Mouse (Mus musculus) brain, adult 2 months (tissue): ENCODE results near the gene Trim9.

ENCODE experiments used
- DNase-seq: peaks from one replicate; pipeline ENCODE4 v3.0.0; 2011; ENCODE audit warnings: low read depth, low spot score

The Trim9 gene

DNA sequence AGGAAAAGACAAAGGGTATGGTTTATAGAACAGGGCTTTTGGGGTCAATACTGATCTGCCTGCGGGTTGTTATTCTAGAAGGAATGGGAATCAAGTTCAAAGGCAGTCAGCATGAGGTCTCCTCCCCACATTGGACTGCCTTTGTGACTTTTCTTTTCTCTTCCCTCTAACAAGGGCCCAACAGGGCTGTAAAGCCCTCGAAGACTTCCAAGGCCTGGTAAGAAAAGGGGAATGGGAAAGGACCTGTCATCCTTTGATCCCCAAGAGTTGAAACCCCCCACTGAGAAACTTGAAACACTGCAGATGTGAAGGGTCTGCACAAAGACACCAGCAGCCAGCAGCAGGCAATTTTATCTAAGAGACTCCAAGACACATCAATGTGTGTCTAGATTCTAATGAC, 21.0 kb downstream of the Trim9 start:
- DNase-seq = no peak

GRCm38 (mm10) chr12:70325826-70326225, 21.6 kb downstream of the Trim9 start:
- peak; percentile 83 for DNase-seq

- no peak for DNase-seq
These were observed 24.6 kb downstream of the Trim9 start for GRCm38 (mm10) chr12:70322790-70323189.

- DNase-seq = no peak
These were observed 31.3 kb downstream of the Trim9 start for GRCm38 (mm10) chr12:70316147-70316546.

DNA sequence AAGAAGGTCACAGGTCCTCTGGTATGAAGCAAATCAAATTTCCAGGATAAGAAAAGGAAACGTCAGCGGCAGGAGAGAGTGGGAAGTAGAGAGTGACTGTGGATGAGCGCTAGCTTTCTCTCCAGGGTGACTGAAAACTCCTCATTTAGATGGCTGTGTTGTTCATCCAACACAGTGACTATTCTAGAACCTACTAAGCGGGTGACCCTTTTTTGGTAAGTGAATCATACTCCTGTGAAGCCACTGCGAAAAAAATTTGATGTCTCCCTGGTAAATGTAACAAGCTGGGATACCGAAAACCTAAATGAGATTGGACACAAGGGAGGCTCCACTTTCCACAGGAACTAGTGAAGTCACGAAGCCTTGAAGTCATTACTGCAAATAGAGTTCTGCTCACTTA, 39.5 kb downstream of the Trim9 start:
- DNase-seq = peak; percentile 70

DNA sequence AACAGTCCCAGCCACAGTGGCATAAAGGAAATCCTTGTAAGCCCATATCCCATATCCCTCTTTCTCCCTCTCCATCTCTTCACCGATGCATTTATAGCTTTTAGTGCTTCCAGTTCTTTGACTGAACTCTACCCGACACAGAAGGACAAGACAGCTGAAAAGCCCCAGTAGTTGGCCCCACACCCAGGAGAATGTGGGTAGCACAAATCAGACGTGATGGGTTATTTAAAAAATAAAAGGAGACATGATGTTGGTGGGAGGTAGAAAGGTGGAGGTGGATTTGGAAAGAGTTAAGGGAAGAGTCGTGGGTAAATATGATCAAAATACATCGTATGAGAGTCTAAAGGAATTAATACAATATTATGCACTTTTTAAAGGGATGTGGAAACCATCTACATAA, 40.4 kb downstream of the Trim9 start:
- DNase-seq = peak; percentile 65

DNA sequence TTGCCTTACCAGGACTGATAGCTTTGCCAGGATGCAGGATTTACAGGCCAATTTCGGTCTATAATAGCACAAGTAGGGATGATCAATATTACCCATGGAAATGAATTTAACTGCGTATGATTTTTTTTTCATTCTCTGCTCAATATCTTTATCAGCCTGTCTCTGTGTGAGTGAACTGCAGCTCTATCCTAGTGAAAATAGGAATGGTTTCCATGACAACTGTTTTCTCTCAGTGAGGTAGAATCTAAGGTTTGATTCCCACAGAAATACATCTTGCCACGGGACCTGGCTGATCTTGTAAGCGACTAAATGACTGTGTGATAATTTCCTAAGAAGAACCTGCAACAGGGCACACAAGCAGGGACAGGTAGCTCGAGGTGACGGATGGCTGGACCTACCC, 43.4 kb downstream of the Trim9 start:
- peak; percentile 44 for DNase-seq

DNA sequence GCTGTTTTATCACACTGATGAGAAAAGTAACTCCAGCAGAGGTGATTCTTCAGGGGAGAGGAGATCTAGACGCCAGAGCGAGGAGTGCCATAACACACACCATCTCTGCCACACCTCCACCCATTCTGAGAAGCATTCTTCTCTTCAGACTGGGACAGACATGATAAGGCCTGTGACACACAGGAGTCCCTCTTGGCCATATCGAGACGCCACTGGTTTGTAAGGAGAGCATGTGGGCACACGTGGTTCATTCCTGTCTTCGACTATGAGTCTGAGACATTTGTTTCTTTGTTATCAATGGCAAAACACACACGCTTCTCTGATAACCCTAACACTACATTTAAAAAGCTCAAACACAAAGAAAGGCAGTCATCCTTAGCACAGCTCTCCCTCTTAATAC, 43.9 kb downstream of the Trim9 start:
- no peak for DNase-seq

DNA sequence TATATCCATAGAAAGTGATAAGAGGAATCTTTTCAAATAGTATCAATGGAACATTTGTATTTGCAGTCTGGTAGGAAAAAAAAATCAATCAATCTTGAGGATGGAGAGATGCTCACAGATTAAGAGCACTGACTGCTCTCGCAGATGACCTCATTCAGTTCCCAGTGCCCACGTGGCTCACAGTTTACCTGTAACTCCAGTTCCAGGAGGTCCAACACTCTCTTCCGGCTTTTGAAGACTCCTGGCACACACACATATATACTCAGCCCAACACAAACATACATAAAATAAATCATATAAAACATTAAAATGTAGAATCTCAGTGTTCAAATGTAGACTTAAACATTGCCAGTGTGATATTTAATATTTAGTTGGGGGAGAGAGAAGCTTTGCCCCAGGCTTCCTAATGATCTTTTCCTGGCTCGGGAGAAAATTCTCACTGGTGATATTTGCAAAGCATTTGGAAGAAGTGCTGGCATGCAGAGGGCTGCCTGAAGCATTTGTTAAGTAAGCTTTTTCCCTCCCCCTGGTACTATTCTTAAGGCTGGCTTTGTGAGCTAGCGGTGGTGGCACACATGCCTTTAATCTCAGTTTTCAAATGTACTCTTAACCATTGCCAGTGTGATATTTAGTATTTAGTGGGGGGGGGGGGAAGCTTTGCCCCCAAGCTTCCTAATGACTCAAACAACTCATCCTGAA, 45.2 kb downstream of the Trim9 start:
- peak; percentile 71 for DNase-seq

GRCm38 (mm10) chr12:70293927-70294684, 53.3 kb downstream of the Trim9 start:
- peak; percentile 56 for DNase-seq

GRCm38 (mm10) chr12:70293165-70293926, 54.1 kb downstream of the Trim9 start:
- DNase-seq = no peak

- no peak for DNase-seq
These were observed 61.9 kb downstream of the Trim9 start for GRCm38 (mm10) chr12:70285521-70285920.

- DNase-seq = no peak
These were observed 62.4 kb downstream of the Trim9 start for GRCm38 (mm10) chr12:70284979-70285378.

DNA sequence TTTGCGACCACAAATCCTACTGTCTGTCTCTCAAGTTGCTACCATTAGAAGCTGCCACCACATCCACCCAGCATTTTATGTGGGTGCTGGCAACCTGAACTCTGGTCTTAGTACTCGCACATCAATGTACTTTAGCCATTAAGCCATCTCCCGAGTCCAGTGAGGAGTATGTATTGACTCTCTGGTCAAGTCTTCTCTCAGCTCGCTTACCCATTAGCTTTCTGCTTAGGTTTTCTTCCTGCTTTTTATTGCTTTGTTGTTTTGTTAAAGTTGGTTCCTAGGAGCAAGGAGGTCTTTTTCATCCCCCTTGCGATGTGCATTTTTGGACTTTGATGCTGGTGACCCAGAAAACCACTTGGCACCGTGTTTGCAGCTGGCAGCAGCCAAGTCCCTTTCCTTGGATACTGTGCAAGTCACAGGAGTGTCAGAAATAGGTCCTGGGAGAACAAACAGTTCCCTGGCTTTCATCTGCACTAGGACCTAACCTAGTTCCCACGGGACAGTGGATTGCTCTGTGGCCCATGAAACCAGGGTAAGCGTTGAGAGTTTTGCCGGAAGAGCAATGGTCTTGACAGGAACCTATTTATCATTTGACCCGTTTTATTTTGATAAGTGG, 64.2 kb downstream of the Trim9 start:
- peak; percentile 78 for DNase-seq

GRCm38 (mm10) chr12:70280930-70281329, 66.5 kb downstream of the Trim9 start:
- peak; percentile 64 for DNase-seq

DNA sequence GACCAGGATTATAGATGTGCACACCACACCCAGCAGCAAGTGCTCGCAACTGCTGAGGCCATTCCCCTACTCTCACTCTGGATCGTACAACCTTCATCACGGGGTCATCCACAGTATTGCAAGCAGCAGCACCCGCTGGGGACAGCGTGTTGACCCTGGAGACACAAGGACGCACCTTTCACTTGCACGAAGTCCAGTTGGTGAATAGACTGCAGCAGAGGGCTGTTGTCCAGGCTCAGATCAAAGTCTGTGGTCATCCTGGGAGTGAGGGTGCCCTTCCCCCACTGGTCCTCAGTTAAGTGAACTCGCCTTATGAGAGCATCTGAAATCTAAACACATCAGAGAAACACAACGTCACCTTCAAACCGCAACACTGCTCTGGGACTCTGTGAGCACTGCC, 67.0 kb downstream of the Trim9 start:
- no peak for DNase-seq

DNA sequence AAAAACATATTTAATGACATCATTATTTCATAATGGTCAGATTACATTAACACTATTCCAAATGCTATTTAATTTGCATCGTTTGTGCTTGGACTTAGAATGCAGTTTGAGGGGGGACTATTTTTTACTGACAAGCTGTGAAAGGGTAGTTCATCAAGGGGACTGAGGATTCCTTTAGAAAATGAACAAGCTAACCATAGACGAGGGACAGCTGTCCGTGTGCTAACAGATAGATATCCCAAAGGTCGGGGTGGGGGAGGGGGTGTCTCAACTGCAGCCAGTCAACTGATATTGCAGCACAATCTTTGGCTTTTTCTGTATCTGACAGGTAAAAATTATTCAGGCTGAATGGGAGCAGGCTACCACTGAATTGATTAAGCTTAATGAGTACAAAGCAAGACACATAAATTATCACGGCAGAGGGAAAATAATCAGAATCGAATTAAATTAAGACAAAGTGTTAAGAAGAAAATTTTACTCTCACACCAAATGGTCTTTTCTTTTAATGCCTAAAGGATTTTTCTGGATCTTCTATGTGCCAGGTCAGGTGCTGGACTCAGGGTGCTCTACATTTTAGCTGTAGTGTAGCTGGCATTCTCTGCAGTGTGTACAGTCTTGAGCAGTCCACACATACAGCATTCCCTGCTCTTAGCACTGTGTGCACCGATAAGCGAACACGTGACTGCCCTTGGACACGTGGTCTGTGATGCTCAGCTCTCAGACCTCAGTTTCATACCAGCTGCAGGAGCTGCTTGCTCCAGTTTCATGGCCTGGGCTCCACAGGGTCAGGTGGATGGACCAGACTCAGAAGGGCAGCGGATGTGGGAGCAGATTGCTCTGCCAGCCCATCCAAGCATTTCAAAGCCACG, 70.1 kb downstream of the Trim9 start:
- DNase-seq = no peak

GRCm38 (mm10) chr12:70269724-70270123, 77.7 kb downstream of the Trim9 start:
- peak; percentile 55 for DNase-seq

- no peak for DNase-seq
These were observed 80.1 kb downstream of the Trim9 start for GRCm38 (mm10) chr12:70267314-70267713.

DNA sequence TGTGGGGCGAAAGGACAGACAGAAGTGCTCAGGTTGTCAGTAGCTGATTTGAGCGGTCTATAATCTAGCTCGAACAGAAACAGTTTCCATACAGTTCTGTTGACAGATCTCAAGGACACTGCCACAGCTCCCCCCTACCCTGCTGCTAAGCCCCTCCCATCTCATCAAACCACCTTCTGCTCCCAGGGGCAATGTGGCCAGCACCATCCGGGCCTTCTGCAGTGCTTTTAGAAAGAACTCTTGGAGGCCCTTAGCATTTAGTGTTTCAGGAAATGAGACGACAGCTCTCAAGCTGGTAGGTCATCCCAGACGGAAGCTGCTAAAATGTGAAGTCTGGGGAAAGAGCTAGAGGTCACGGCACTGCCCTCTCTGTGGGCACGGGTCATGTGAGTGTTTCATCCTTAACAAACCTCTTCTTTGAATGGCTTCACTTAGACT, 80.9 kb downstream of the Trim9 start:
- no peak for DNase-seq

DNA sequence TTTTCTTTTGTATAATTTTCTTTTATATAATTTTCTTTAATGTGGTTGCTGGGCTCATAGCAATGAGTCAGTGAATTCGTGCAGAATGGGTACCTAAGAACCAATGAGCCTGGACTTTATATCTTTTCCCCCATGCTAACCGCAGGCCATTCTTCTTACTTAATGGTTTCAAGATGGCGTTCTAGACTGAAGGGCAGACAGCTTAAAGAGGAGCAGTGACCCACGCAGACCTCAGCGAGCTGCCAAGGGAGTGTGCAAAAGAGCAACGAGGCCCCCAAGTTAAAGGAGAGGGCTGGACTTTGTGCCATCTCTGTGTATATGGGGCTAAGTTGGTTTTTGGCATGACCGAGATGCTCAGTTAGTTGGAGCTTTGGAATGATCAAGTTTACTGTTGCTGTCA, 83.7 kb downstream of the Trim9 start:
- DNase-seq = no peak
